Mouse (Mus musculus): ENCODE measurements at regions not wholly inside any gene's neighbourhood (a gene's known extent, or its start where the extent isn't known, plus 50 kb on each side); places are given as distances from the start of the nearest gene placed in this dataset.
A peak's percentile ranks its signal among the peaks of the same experiment; 100 is the strongest.

DNA sequence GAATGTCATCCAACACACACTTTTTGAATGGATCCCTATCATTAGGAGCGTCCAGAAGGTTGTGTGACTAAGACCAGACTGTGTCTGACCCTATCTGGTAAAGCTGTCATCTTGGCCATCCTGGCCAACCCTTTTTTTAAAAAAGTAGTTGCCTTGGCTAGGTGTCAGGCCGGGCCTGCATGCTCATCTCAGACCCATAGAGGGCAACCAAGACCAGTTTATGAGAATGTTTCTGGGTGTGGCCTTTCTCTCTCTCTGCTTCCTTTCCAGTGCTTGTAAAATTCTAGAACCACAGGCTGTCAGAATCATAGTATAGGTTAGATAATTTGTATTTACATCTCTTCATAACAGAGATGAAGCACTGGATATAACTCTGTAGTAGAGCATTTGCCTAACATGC is 62.8 kb upstream of the Las1l start:
- peak; percentile 82 for DNase-seq (ENCODE audit: low read depth, low spot score)

DNA sequence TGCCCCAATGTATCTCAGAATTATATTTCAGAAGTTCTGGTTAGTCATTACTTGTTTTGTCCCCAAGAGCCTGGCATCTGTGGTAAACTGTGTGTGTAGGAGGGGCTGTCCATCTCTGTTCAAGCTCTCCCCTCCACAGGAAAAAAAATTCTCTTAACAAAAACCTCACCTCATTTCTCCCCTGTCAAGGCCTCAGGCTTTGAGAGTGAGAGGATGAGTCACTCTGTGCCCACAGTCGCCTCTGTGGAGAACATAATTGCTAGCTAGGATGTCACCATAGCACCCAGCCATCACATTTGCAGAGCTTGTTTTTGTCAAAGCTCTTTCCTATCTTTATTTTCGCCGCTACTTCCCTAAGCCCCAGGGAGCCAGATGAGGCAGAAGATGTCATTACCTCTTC is 63.6 kb upstream of the Las1l start:
- DNase-seq (ENCODE audit: low read depth, low spot score) = peak; percentile 54

GRCm38 (mm10) chrX:96025374-96025773 is 68.6 kb upstream of the Las1l start:
- DNase-seq (ENCODE audit: low read depth, low spot score) = peak; percentile 3

DNA sequence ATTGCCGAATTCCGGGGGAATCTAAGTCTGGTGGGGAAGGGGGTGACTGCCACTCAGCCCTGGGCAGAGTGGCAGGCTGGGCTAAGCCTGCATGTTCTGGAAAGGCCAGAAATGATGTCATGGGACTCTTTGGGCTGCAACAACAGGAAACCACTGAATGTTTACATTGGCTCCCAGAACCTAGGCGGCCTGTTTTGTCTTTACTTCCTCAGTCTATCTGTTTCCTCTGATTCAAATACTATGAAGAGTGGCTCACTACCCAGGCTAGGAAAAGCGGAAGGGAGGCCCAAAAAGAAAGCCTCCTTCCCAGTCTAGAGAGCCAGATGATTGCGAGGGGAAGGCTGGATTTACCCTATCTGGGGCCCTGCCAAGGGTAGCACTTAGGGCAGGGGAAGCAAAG is 69.1 kb upstream of the Las1l start:
- peak; percentile 70 for DNase-seq (ENCODE audit: low read depth, low spot score)

DNA sequence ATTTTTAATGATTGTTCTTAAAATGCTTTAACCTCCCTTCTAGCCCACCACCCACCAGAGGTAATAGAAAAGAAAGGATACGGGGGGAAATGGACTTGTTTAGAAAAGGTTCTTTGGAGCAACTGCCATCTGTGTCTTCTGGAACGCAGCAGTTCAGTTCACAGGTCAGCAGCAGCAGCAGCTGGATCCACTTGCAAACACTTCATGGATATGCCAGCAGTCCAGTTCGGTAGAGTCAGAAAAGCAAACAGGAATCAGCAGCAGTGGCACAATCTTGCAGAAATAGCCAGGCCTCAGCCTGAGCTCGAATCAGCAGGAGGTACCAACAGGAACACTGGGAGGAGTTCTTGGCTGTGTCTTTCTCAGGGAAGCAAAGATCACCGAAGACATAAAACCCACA is 64.3 kb upstream of the Msn start:
- DNase-seq (ENCODE audit: low read depth, low spot score) = no peak

DNA sequence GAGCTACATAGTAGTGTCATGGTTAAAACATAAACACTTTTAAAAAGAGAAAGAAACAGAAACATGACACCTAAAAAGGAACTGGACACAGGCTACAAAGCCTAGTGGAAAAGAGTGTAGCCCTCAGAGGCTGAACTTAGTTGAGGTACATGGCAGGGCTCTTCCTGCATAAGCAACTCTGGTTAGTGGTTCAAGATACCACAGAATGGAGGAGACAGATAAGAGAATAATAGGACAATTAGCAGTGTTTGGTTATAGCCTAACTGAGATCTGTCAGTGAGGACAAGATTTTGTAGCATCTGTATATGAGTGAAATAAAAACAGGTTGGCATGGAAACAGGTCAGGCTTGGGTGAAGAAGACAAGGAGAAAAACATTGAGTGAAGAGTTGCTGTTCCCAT is 60.5 kb upstream of the Msn start:
- no peak for DNase-seq (ENCODE audit: low read depth, low spot score)

GRCm38 (mm10) chrX:96042193-96042592 is 53.6 kb upstream of the Msn start:
- DNase-seq (ENCODE audit: low read depth, low spot score) = peak; percentile 69

Measured in 3T3-L1 (cell line).